Mouse (Mus musculus) lung, adult 18-20 months (tissue): ENCODE results near the gene Kcnip4.

Source experiments
- DNase-seq, 2 experiments: peaks; one replicate each; pipeline ENCODE4 v3.0.0; 2022; ENCODE audit warnings: mixed read lengths in 2 of 2

Gene Kcnip4

GRCm38 (mm10) chr5:49524394-49525241 lies at the start of gene Kcnip4:
Gene Kcnip4 (minus strand): TSS chr5:49524907.
- peak; percentile 28 to 60 for DNase-seq

- DNase-seq = no peak
These were observed 47.2 kb upstream of the Kcnip4 start for GRCm38 (mm10) chr5:49571876-49572275.

- DNase-seq = no peak
These were observed 39.0 kb upstream of the Kcnip4 start for GRCm38 (mm10) chr5:49563751-49564150.

GRCm38 (mm10) chr5:49557436-49557835 lies 32.7 kb upstream of the Kcnip4 start:
- DNase-seq = no peak

- no peak for DNase-seq
These were observed 23.2 kb upstream of the Kcnip4 start for GRCm38 (mm10) chr5:49547884-49548283.

- DNase-seq = no peak
These were observed 4.7 kb upstream of the Kcnip4 start for GRCm38 (mm10) chr5:49529362-49529761.

GRCm38 (mm10) chr5:49525242-49525612 lies 520 bp upstream of the Kcnip4 start:
- DNase-seq = peak in 1 of 2 experiments; percentile 12

- DNase-seq = no peak
These were observed 712 bp downstream of the Kcnip4 start for GRCm38 (mm10) chr5:49523997-49524393.

GRCm38 (mm10) chr5:49522986-49523385 lies 1.7 kb downstream of the Kcnip4 start:
- DNase-seq = no peak

- no peak for DNase-seq
These were observed 26.0 kb downstream of the Kcnip4 start for GRCm38 (mm10) chr5:49498743-49499142.

- DNase-seq = peak in 1 of 2 experiments; percentile 44
These were observed 37.4 kb downstream of the Kcnip4 start for GRCm38 (mm10) chr5:49487270-49487669.

- no peak for DNase-seq
These were observed 54.0 kb downstream of the Kcnip4 start for GRCm38 (mm10) chr5:49470738-49471137.

- DNase-seq = no peak
These were observed 63.9 kb downstream of the Kcnip4 start for GRCm38 (mm10) chr5:49460643-49461276.

- DNase-seq = no peak
These were observed 71.6 kb downstream of the Kcnip4 start for GRCm38 (mm10) chr5:49453100-49453499.

GRCm38 (mm10) chr5:49451295-49451694 lies 73.4 kb downstream of the Kcnip4 start:
- no peak for DNase-seq

- no peak for DNase-seq
These were observed 73.8 kb downstream of the Kcnip4 start for GRCm38 (mm10) chr5:49450876-49451275.

GRCm38 (mm10) chr5:49437236-49437635 lies 87.5 kb downstream of the Kcnip4 start:
- DNase-seq = no peak

- no peak for DNase-seq
These were observed 97.0 kb downstream of the Kcnip4 start for GRCm38 (mm10) chr5:49427689-49428088.

GRCm38 (mm10) chr5:49419707-49420106 lies 105.0 kb downstream of the Kcnip4 start:
- no peak for DNase-seq

GRCm38 (mm10) chr5:49408351-49408750 lies 116.4 kb downstream of the Kcnip4 start:
- DNase-seq = no peak

GRCm38 (mm10) chr5:49370543-49371076 lies 154.1 kb downstream of the Kcnip4 start:
- no peak for DNase-seq

- DNase-seq = peak in 1 of 2 experiments; percentile 11
These were observed 155.9 kb downstream of the Kcnip4 start for GRCm38 (mm10) chr5:49368636-49369423.

GRCm38 (mm10) chr5:49356381-49356780 lies 168.3 kb downstream of the Kcnip4 start:
- DNase-seq = no peak
